Mouse (Mus musculus): ENCODE measurements at regions not wholly inside any gene's neighbourhood (a gene's known extent, or its start where the extent isn't known, plus 50 kb on each side); places are given as distances from the start of the nearest gene placed in this dataset.

- TF ChIP-seq TAL1 (IDR thresholded peaks at IDR 0.05; ENCODE audit: low read length) = no peak
- TF ChIP-seq GATA1 (IDR thresholded peaks at IDR 0.05; ENCODE audit: low read length) = no peak
These were observed 90.4 kb upstream of the Gpc1 start for GRCm38 (mm10) chr1:92741047-92741446.
